Mouse (Mus musculus) thymus, postnatal 0 days (tissue): ENCODE measurements around the gene Chek2. TPM values are rescaled to one million over a fixed set of nuclear protein-coding genes. Genes with fewer than 3 reads are reported as not detected.
"Not testable (repeated sequence)": the region's sequence is repeated elsewhere in the genome, so short reads cannot be mapped to it uniquely, and the experiment has no call there.

Source experiments
- DNase-seq: peaks from one replicate; pipeline ENCODE4 v3.0.0-alpha.2; 2015; ENCODE audit warnings: low spot score
- polyA plus RNA-seq: library from polyadenylated mRNA; unstranded; fragments of >200 nt; fragmentation: Nextera tagmentation; extraction: Ambion mirVana; gene quantifications from 2 replicates; pipeline ENCODE4 v1.2.1, GENCODE M21; 2015

The Chek2 gene
- polyA plus RNA-seq, 1 experiment from 2014 or later: 19.6 TPM

GRCm38 (mm10) chr5:110839038-110839677 lies 621 bp upstream of the Chek2 start:
- no peak for DNase-seq

- DNase-seq: peak; percentile 71
Observed at GRCm38 (mm10) chr5:110840465-110840864, 686 bp downstream of the Chek2 start.

- no peak for DNase-seq
Observed at GRCm38 (mm10) chr5:110841046-110841862, 1.5 kb downstream of the Chek2 start.

- no peak for DNase-seq
Observed at GRCm38 (mm10) chr5:110852990-110853389, 13.2 kb downstream of the Chek2 start.

GRCm38 (mm10) chr5:110857091-110857490 lies 17.3 kb downstream of the Chek2 start:
- DNase-seq: no peak

GRCm38 (mm10) chr5:110859013-110859650 lies 19.4 kb downstream of the Chek2 start:
- DNase-seq: no peak

GRCm38 (mm10) chr5:110860445-110860844 lies 20.7 kb downstream of the Chek2 start:
- no peak for DNase-seq

- no peak for DNase-seq
Observed at GRCm38 (mm10) chr5:110868460-110868859, 28.7 kb downstream of the Chek2 start.

- no peak for DNase-seq
Observed at GRCm38 (mm10) chr5:110869242-110869669, 29.5 kb downstream of the Chek2 start.

- no peak for DNase-seq
Observed at GRCm38 (mm10) chr5:110873160-110873559, 33.4 kb downstream of the Chek2 start.

GRCm38 (mm10) chr5:110874711-110875110 lies 34.9 kb downstream of the Chek2 start:
- DNase-seq: no peak

GRCm38 (mm10) chr5:110875286-110875685 lies 35.5 kb downstream of the Chek2 start:
- no peak for DNase-seq

GRCm38 (mm10) chr5:110877666-110878505 lies 38.1 kb downstream of the Chek2 start:
- no peak for DNase-seq

GRCm38 (mm10) chr5:110878526-110878925 lies 38.7 kb downstream of the Chek2 start:
- DNase-seq: not testable (repeated sequence)

- DNase-seq: no peak
Observed at GRCm38 (mm10) chr5:110879042-110879441, 39.3 kb downstream of the Chek2 start.

GRCm38 (mm10) chr5:110879584-110880374 lies 40.0 kb downstream of the Chek2 start, which contains the start of gene Ttc28:
TSS of gene Ttc28 (plus strand) at chr5:110879803.
- DNase-seq: peak; percentile 88

GRCm38 (mm10) chr5:110888596-110888995 lies 48.8 kb downstream of the Chek2 start:
- no peak for DNase-seq

GRCm38 (mm10) chr5:110889945-110890344 lies 50.2 kb downstream of the Chek2 start:
- DNase-seq: no peak

- DNase-seq: no peak
Observed at GRCm38 (mm10) chr5:110890561-110890960, 50.8 kb downstream of the Chek2 start.

GRCm38 (mm10) chr5:110897114-110897788 lies 57.5 kb downstream of the Chek2 start:
- no peak for DNase-seq
